Mouse (Mus musculus) frontal cortex, postnatal 10 days (tissue): ENCODE measurements around the gene Lyrm4.
A peak's percentile ranks its signal among the peaks of the same experiment; 100 is the strongest.
"Not testable (repeated sequence)": the region's sequence is repeated elsewhere in the genome, so short reads cannot be mapped to it uniquely, and the experiment has no call there.

Experiments
- DNase-seq, 2 experiments: peaks; one replicate each; pipeline ENCODE4 v3.0.0; 2022; ENCODE audit warnings: low spot score in 2 of 2, mixed read lengths in 1 of 2

Gene Lyrm4

DNA sequence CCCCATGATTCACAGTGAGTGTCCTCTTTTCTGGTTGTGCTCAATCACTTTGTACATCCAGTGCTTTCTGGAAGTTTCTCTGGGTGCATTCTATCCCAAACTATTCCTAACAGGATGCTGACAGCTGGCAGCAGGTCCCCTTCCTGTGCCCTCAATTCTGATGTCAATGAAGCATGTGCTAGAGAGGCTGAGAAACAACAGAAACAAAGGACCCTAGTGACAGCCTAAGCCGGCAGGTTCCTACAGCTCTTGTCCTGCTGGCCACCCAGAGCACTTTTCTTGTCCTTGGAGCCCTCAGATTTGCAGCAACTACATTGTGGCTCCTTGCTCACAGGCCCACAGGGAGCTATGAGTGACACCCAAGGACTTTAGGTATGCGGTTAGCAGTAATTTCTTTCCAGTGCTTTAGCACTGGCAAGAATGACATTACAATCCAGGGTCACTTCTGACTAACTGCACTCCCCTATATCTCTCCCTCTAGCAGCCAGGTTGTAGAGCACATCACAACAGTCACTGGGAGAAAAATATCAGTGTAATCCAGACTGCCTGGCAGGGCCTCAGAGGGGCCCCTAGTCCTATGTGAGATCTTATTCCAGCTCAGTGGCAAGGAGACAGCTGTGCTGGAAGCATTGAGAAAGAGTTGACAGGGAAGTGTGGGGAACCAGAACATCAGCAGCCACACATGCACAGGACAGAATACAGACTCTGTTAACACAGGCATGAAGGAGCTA, 121.5 kb downstream of the Lyrm4 start:
- no peak for DNase-seq

DNA sequence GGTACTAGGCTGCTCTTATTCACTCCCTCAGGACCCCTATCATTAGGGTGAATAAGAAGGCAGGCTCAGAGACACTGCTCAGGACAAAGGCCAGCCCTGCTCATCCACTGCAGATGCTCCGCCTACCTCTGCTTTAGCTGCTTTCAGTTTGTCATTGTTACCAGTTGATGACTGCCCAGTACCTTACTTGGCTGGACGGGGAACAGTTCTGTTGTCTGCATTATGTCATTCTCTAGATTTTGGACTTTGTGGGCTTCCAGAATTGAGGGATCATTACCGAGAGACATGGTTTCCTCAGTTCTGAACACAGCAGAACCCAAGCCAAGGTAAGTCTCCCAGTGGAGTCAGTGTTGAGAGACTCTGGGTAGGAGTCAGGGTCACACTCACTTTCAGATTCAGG, 122.1 kb downstream of the Lyrm4 start:
- no peak for DNase-seq

DNA sequence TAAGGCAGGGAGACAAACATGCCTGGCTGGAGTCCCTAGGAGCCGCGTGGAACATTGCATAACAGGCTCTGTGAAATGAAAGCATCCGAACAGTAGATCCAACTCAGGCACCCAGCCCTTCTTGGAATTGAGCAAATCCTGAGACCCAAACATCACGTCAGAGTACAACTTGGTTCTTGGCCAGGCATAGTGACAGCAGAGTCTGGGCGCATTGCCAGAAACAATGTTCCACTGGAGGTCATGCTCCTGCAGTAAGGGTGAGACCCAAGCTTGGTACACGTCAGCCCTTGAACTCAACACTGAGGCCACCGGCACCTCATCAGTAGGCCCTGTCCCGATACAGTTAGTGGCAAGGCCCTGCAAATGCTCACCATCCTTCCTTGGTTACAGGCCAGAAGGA, 123.3 kb downstream of the Lyrm4 start:
- DNase-seq = peak; percentile 37 to 58

DNA sequence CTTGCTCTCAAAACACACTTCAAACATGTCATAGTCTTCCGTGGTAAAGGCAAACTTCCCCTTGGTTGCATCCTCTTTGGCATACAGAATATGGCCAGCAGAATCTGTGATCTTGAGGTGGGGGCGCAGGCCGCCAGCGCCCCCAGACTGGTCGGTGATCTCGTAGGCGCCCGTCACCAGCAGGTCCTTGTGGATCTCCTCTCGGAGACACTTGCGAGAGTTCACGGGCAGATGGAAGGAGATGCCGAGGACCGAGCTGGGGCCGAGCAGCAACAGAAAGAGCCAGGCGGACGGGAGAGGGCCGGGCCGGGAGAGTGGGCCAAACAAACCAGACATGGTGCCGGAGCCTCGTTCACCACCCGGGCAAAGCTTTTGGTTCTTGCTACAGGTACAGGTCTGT, 126.1 kb downstream of the Lyrm4 start:
- DNase-seq = not testable (repeated sequence)

DNA sequence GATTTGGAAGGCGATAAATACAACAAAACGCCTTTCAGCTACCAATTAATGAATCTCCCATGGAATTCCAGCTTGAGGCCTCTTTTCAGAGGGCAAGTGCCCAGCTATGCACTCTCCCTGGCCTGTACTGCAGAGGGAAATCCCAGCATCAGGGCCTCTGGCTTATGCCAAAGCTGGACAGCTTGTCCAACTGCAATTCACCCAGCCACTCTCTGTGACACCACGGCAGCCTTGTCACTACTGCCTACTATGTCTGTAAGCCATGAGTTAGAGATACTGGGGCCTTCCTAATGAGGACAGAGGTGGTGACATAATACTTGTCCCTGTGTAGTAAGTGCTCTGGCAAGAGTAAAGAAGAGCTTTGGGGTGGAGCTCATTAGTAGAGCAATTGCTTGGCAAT, 128.0 kb downstream of the Lyrm4 start:
- no peak for DNase-seq

DNA sequence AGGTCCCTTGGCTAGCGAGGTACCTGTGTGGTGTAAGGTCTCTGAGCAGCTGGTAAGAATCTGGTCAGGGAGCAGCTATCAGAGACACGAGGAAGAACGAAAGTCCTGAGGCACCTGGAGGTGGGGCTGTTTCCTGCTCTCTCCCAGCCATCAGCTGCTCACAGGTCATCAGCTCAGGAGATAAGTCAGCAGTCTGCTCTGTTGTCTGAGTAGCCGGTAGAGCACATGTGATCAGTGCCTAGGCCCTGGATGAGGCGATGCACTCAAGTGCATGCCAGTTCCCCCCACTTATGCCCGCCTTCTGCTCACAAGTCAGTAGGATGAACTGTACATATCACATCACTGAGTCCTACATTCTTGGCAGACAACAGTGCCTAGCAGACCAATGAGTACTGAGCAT, 134.3 kb downstream of the Lyrm4 start:
- DNase-seq = no peak

DNA sequence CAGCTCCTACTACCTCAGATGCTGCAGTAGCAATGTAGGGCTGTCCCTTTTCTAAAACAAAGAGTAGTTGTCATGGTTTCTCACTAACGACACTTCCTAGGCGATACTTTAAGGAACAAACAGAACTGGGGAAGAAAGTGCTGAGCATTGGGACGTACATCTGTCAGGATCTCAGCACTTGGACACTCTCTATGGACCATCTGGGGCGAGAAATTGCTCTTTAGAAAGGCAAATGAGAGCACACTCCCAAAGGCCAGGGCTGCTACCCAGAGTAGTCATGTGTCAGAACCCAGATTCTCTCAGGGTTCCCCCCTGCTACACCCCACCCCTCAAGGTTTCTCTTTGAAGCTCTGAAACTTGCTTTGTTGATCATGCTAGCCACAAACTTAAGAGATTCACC, 136.9 kb downstream of the Lyrm4 start:
- DNase-seq = no peak

DNA sequence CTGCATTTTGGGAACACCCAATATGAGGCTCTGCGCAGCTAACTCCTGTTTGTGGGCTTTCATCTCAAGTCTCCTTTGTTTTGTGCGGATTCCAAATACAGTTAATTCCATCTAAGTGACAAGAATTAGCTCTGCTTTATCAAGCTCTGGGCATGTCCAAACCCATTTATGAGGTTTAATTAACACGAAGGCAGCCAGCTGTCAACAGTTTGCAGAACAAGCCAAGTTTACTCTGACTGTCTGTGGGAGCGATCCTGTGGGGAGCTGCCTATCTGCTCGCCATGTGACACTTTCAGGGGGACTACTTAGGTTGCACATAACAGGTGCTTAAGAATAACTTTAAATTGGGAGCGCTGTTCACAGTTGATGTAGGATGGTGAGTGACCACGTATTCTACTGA, 140.4 kb downstream of the Lyrm4 start:
- no peak for DNase-seq

DNA sequence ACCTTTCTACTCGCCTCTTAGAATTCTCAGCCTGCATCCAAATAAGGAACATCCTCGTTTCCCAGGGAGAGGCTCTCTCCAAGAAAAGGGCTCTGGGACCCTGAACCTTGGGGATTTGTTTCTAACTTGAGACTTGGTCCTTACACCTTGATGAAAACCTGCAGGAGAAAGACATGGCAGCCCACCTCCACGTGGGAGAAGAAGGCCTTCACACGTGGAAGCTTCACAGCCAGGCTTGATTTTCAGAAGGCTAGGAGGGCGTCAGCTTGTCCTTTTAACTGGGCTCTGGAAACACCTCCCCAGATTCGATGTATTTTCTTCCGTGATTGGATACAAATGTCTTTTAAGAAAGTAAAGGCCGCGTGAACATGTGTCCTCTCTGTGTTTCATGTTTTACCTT, 147.5 kb downstream of the Lyrm4 start:
- DNase-seq = no peak

DNA sequence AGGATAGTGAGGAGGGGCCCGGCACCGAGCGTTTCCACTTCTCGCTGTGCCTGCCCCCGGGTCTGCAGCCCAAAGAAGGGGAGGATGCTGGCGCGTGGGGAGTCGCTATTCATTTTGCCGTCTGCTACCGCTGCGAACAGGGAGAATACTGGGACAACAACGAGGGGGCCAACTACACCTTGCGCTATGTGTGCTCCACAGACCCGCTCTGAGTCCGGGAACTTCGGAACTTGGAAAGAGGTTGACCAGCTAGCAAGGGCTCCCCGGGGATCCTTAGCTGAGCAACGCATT, 147.9 kb downstream of the Lyrm4 start:
- DNase-seq = no peak

DNA sequence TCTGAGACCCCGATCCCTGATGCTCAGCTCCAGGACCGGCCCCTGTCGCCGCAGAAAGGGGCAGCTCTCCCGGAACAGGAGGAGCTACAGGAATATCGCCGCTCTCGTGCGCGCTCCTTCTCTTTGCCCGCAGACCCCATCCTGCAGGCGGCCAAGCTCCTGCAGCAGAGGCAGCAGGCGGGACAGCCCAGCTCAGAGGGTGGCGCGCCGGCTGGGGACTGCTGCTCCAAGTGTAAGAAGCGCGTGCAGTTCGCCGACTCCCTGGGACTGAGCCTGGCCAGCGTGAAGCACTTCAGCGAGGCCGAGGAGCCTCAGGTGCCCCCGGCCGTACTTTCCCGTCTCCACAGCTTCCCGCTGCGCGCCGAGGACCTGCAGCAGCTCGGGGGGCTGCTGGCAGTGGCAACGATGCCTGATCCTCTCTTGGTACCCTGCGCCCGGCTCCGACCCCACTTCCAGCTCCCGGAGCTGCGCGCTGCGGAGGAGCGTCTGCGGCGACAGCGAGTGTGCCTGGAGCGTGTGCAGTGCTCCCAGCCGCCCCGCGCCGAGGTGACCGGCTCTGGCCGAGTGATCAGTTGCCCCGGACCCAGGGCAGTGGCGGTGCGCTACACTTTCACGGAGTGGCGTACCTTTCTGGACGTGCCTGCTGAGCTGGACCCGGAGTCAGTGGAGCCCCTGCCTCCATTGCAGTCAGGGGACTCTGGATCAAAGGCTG, 148.5 kb downstream of the Lyrm4 start:
- peak in 1 of 2 experiments; percentile 20 for DNase-seq

DNA sequence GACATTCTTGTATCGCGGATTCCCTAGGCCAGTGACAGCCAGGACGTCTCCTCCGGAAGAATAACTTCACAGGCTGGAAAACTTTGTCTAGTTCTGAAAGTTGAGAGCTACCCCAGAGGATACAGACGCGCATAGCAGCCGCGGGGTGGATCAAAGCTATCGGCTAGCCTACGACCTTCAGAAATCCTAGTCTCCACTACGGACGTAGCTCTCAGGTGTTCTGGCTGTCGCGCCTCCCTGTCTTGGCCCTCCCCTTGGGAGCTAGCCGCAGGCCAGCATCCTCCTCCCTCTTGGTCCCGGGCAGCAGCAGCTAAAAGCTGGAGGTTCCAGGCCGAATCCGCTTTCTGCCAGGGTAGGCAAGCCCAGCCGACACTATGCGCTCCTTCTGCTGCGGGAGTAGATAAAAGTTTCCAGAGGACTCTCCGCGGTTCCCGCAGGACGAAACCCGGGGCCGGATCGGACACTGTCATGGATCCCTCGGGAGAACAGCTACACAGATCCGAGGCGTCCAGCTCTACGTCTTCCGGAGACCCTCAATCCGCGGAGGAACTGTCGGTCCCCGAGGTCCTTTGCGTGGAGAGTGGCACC, 149.1 kb downstream of the Lyrm4 start:
- peak in 1 of 2 experiments; percentile 14 for DNase-seq

DNA sequence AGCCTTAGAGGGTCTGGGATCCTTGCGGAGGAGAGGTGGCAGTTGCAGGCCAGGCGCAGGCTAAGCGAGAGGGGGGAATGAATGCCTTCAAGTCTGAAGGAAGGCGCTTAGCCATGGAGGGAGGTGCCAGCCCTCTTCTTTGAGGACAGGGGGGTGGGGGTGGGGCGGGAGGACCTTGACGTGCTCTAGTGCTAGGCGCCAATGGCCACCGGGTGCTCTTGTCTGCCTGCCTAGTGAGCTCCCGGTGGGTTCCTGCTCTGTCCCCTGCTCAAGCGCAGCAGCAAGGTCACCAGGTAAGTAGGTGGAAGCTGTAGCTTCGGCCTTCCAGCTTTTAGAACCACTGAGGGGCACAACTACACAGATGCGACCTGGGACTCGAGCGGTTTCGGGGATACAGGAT, 149.6 kb downstream of the Lyrm4 start:
- DNase-seq = no peak

DNA sequence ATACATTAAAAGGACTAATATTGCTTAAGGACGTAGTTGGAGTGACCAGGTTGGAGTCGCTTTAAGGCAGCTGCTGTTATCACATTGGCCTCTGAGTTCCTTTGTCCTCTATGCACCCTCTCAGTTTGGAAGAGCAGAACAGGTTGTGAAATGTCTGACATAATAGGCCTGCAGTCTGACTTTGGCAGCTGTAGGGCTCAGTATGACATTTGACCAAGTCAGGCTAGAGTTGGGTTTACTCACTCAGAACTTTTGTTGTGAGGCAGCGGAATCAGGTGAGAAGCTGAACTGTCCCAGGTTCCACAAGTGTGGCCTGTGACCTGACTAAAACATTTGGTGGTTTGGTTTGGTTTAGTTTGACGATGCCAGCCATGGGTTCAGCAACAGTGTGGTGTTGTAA, 153.7 kb downstream of the Lyrm4 start:
- DNase-seq = no peak

DNA sequence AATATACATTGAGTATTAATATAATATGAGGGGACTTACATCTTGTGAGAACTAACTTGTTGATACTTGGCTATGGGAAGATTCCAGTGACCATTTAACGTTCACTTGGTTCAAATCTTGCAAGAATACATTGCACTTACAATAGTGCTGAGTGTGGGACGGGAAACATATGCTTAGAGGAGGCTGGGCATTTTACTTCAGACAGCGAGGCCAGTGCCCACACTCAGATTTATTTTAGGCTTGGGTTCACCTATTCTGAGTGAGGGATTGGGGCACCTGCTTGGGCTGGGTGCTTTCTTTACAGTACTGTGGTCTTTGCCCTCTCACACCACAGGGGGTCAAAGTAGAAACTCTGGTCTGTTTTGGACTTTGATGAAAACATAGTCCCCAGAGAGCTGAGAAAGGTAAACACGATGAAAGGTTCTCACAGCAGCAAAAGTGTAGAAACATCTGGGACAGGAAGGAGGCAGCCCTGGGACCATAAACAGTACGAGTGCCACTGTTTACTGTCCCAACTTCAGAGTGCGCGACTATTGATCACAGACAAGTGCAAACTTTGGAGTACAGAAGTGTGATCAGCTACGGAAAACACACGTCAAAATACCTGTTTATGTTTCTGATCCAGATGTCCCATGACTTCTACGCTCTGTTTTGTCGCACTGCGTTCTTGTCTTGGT, 157.8 kb downstream of the Lyrm4 start:
- no peak for DNase-seq

DNA sequence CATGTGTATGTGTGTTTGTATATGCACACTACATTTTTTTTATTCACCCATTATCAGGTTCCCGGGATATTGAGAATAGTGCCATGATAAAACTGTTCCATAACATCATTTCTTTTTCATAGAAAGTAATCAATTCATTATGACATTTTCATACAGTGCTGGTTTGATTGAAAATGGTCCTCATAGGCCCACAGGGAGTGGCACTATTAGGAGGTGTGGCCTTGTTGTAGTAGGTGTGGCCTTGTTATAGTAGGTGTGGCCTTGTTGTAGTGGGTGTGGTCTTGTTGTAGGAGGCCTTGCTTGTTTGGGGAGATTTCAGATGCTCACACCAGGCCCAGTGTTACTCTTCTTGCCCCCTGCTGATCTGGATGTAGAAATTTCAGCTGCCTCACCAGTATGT, 158.8 kb downstream of the Lyrm4 start, which contains the start of gene Ppp1r3g:
Gene Ppp1r3g, plus strand, starts transcription at position 301 of the 400 bp plus-strand sequence.
- no peak for DNase-seq

DNA sequence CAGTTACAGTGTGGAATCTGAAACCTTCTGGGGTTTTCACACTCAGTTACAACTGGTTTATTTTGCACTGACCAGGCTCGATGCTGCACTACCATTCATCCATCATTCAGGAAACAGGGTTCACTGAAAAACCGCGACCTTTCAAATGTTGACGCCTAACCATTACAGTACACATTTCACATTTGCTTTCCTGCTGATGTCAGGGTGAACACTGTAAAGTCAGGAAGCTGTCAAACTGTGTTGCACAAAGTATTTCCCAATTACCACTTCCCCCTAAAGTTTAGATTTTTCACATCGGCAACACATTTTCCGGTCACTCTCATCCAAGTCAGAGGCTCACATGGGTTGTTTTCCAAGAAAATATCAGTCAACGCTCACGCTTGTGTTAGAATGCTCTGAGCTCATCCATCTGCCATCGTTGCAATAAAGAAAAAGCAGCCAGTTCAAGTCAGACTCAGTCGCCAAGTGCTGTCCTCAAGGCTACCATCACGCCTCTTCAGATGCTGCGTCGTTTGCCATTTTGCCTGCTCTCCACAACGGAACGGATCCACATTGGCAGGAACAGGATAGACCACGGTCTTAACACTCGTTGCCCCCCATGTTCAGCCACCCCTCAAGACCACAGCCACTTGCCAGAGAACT, 167.4 kb downstream of the Lyrm4 start:
- no peak for DNase-seq

DNA sequence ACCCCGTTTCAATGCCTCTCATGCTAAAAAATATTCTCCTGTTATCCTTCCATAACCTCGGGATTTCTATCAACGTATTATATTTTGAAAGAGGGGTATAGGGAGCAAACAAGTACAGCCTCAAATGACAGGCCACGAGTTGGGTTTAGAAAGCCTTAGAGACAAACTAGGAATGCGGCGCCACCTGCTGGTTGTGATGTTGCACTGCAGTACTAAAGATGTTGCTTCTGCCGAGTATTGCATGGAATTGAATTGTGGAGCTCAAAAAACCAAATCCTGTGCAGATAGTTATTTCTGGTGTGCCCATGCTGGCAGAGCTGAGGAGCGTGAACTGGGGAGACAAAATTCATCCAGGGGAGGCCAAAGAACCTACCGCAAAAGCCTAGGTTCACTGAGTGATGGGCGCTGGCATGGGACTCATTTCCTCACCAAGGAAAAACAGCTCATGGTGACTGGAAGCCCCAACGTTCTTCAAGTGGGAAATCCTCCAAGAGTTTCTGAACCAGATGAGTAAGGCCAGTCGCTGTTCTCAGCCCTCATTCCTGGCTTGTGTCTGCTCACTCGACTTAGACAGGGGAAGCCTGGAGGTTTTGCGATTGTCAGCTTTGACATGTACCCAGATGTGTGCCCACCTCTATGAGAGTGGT, 169.8 kb downstream of the Lyrm4 start:
- peak; percentile 22 to 78 for DNase-seq

DNA sequence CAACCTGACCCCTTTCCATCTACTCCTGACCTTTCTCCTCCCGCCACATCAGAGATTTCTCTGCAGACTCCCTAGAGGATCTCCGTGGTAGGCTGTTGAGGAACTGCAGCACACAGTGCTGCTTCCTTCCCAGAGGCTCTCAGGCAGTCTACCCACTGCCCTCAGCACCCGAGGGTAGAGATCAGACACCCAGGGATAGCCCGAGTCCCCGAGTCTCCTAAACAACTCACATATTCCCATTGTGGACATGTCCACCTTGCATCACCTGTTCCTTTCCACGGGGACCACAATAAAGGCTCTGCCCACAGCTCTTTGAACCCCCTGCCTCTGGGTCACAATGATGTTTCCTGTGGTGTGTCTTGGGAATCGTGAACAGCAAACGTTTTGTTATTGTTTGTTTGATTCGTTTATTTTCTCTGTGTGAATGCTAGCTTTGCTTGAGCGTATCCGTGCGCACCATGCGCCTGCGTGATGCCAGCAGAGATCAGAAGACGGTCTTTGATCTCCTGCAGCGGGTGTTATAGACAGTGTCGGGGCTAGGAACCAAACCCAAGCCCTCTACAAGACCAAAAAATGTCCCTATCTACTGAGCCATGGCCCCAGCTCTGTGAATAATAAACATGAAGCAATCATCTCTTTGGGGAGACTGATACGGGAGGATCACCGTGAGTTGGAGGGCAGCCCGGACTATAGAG, 170.5 kb downstream of the Lyrm4 start:
- DNase-seq = no peak

DNA sequence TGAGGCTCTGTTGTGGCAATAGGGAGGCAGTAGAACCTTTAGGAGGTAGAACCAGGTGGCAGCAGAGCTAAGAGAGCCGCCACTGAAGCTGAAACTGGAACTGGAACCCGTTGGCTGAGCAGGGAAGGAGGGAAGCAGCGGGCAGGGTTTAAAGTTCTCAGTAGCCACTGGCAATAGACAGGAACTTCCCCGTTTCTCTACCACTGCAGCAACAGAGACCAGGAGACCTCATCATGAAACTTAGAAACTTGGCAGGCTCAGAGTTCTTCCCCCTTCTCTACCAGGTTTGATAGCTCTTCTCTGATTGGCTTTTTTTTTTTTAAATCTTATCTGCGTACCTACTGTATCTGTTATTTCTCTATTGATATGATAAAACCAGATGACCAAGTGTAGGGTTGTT, 176.4 kb downstream of the Lyrm4 start:
- DNase-seq = no peak
